Mouse (Mus musculus) CH12.LX (cell line): Measurements from ENCODE around the gene Tmem115. TPM values are rescaled to one million over a fixed set of nuclear protein-coding genes. Genes with fewer than 3 reads are reported as not detected.

Source experiments
- DNase-seq: peaks from one replicate; pipeline ENCODE4 v3.0.0-alpha.2; 2013; ENCODE audit errors: extremely low read depth
- H3K27ac ChIP-seq: 2 replicates; pipeline ENCODE4 v1.5.1; 2012; ENCODE audit warnings: low read depth, mild to moderate bottlenecking, control low read depth, moderate library complexity; ENCODE audit not compliant: insufficient read depth
- H3K27me3 ChIP-seq: replicated peaks from 2 replicates; pipeline ENCODE3; 2012; ENCODE audit warnings: inconsistent platforms
- H3K36me3 ChIP-seq, 2 experiments: replicated peaks in 1 of 2; 2 replicates each; pipeline versions ENCODE3 to v1.6.1; 2012; ENCODE audit warnings: inconsistent platforms in 1 of 2, low read length in 1 of 2, mild to moderate bottlenecking in 1 of 2, mixed read lengths in 1 of 2, moderate library complexity in 1 of 2; ENCODE audit not compliant: control insufficient read depth in 1 of 2, insufficient read depth in 1 of 2
- H3K4me1 ChIP-seq, 2 experiments: 2 replicates each; pipeline ENCODE4 v1.6.1; 2012; ENCODE audit warnings: inconsistent platforms in 1 of 2, moderate library complexity in 1 of 2; ENCODE audit not compliant: insufficient read depth in 2 of 2, control insufficient read depth in 1 of 2
- H3K4me2 ChIP-seq: 2 replicates; pipeline ENCODE4 v1.6.1; 2012; ENCODE audit warnings: low read depth, mild to moderate bottlenecking, control low read depth; ENCODE audit not compliant: poor library complexity, insufficient read depth, severe bottlenecking
- H3K4me3 ChIP-seq, 3 experiments: fragments of 150-350 bp in 1 of 3; sonication (generic) in 1 of 3; replicated peaks in 1 of 3; 2 replicates each; pipeline versions ENCODE3 to v1.5.1; 2011 to 2012; ENCODE audit warnings: low read depth in 2 of 3, low read length in 2 of 3, mild to moderate bottlenecking in 2 of 3, moderate library complexity in 2 of 3, control low read depth in 1 of 3, improper control_type of control experiment in 1 of 3, inconsistent platforms in 1 of 3, mixed read lengths in 1 of 3; ENCODE audit not compliant: poor library complexity in 1 of 3
- H3K79me2 ChIP-seq: replicated peaks from 2 replicates; pipeline ENCODE4 v1.6.1; 2012; ENCODE audit warnings: mild to moderate bottlenecking, moderate library complexity; ENCODE audit not compliant: control insufficient read depth, poor library complexity, insufficient read depth, severe bottlenecking; ENCODE audit errors: extremely low read depth
- H3K9ac ChIP-seq: 2 replicates; pipeline ENCODE4 v1.6.1; 2012; ENCODE audit warnings: low read depth, mild to moderate bottlenecking, control low read depth, moderate library complexity; ENCODE audit not compliant: insufficient read depth
- H3K9me3 ChIP-seq: replicated peaks from 2 replicates; pipeline ENCODE3; 2012; ENCODE audit warnings: low read length, inconsistent platforms, mixed read lengths
- BHLHE40 ChIP-seq: IDR thresholded peaks from 2 replicates; pipeline ENCODE4 v1.6.1; 2011; ENCODE audit warnings: mild to moderate bottlenecking, low read depth, low read length, improper control_type of control experiment
- CHD1 ChIP-seq: IDR thresholded peaks from 2 replicates; pipeline ENCODE4 v1.6.1; 2012; ENCODE audit warnings: low read depth, low read length, improper control_type of control experiment, inconsistent platforms
- CHD2 ChIP-seq: IDR thresholded peaks from 2 replicates; pipeline ENCODE4 v1.6.1; 2011; ENCODE audit warnings: low read length, improper control_type of control experiment
- CTCF ChIP-seq, 2 experiments: IDR thresholded peaks in 1 of 2; conservative IDR thresholded peaks in 1 of 2; 2 replicates each; pipeline ENCODE4 v1.5.1; 2011 to 2012; ENCODE audit warnings: low read depth in 2 of 2, low read length in 2 of 2, improper control_type of control experiment in 1 of 2, inconsistent platforms in 1 of 2, mild to moderate bottlenecking in 1 of 2, moderate library complexity in 1 of 2
- E2F4 ChIP-seq: IDR thresholded peaks from 2 replicates; pipeline ENCODE4 v1.6.1; 2011; ENCODE audit warnings: low read depth, low read length, improper control_type of control experiment; ENCODE audit not compliant: insufficient replicate concordance
- ETS1 ChIP-seq: conservative IDR thresholded peaks from 2 replicates; pipeline ENCODE4 v1.6.1; 2012; ENCODE audit warnings: low read depth, mild to moderate bottlenecking, inconsistent platforms, low read length, improper control_type of control experiment, moderate library complexity
- GABPA ChIP-seq: IDR thresholded peaks from 2 replicates; pipeline ENCODE4 v1.6.1; 2012; ENCODE audit warnings: low read depth, low read length, improper control_type of control experiment, inconsistent platforms; ENCODE audit not compliant: insufficient replicate concordance
- HCFC1 ChIP-seq: IDR thresholded peaks from 2 replicates; pipeline ENCODE4 v1.6.1; 2012; ENCODE audit warnings: low read depth, mild to moderate bottlenecking, inconsistent platforms, low read length, improper control_type of control experiment
- JUN ChIP-seq: IDR thresholded peaks from 2 replicates; pipeline ENCODE4 v1.6.1; 2011; ENCODE audit warnings: low read depth, mild to moderate bottlenecking, low read length, improper control_type of control experiment, moderate library complexity; ENCODE audit not compliant: insufficient read depth
- JUND ChIP-seq: conservative IDR thresholded peaks from 2 replicates; pipeline ENCODE4 v1.6.1; 2011; ENCODE audit warnings: low read depth, low read length, improper control_type of control experiment
- MAFK ChIP-seq: IDR thresholded peaks from 2 replicates; pipeline ENCODE4 v1.6.1; 2011; ENCODE audit warnings: low read length, improper control_type of control experiment; ENCODE audit not compliant: insufficient replicate concordance
- MAZ ChIP-seq: IDR thresholded peaks from 2 replicates; pipeline ENCODE4 v1.6.1; 2012; ENCODE audit warnings: low read depth, mild to moderate bottlenecking, inconsistent platforms, low read length, improper control_type of control experiment, moderate library complexity
- MEF2A ChIP-seq: IDR thresholded peaks from 2 replicates; pipeline ENCODE4 v1.6.1; 2014; ENCODE audit warnings: low read depth, mild to moderate bottlenecking, inconsistent platforms, low read length, improper control_type of control experiment, borderline replicate concordance
- MXI1 ChIP-seq: IDR thresholded peaks from 2 replicates; pipeline ENCODE4 v1.6.1; 2011; ENCODE audit warnings: mild to moderate bottlenecking, low read depth, low read length, improper control_type of control experiment
- MYC ChIP-seq: IDR thresholded peaks from 2 replicates; pipeline ENCODE4 v1.6.1; 2011; ENCODE audit warnings: low read depth, mild to moderate bottlenecking, improper control_type of control experiment, low read length
- PAX5 ChIP-seq: IDR thresholded peaks from 2 replicates; pipeline ENCODE4 v1.6.1; 2012; ENCODE audit warnings: low read length, inconsistent platforms, mixed read lengths
- POLR2A ChIP-seq: IDR thresholded peaks from 2 replicates; pipeline ENCODE4 v1.6.1; 2011; ENCODE audit warnings: low read depth, mild to moderate bottlenecking, improper control_type of control experiment, low read length
- POLR2AphosphoS2 ChIP-seq: IDR thresholded peaks from 2 replicates; pipeline ENCODE4 v1.6.1; 2011; ENCODE audit warnings: low read depth, low read length, improper control_type of control experiment
- RAD21 ChIP-seq: IDR thresholded peaks from 2 replicates; pipeline ENCODE4 v1.6.1; 2011; ENCODE audit warnings: low read depth, mild to moderate bottlenecking, low read length, improper control_type of control experiment, moderate library complexity
- RCOR1 ChIP-seq: conservative IDR thresholded peaks from 2 replicates; pipeline ENCODE4 v1.6.1; 2012; ENCODE audit warnings: low read depth, mild to moderate bottlenecking, inconsistent platforms, low read length, improper control_type of control experiment
- SIN3A ChIP-seq: IDR thresholded peaks from 2 replicates; pipeline ENCODE4 v1.6.1; 2012; ENCODE audit warnings: low read length, improper control_type of control experiment, inconsistent platforms
- SMC3 ChIP-seq: IDR thresholded peaks from 2 replicates; pipeline ENCODE4 v1.6.1; 2011; ENCODE audit warnings: low read depth, low read length, improper control_type of control experiment
- TBP ChIP-seq: conservative IDR thresholded peaks from 2 replicates; pipeline ENCODE4 v1.6.1; 2011; ENCODE audit warnings: low read depth, low read length, improper control_type of control experiment
- TCF12 ChIP-seq: IDR thresholded peaks from 2 replicates; pipeline ENCODE4 v1.6.1; 2014; ENCODE audit warnings: low read depth, mild to moderate bottlenecking, inconsistent platforms, low read length, improper control_type of control experiment
- UBTF ChIP-seq: IDR thresholded peaks from 2 replicates; pipeline ENCODE4 v1.6.1; 2012; ENCODE audit warnings: low read depth, mild to moderate bottlenecking, inconsistent platforms, low read length, improper control_type of control experiment, moderate library complexity
- USF2 ChIP-seq: conservative IDR thresholded peaks from 2 replicates; pipeline ENCODE4 v1.6.1; 2011; ENCODE audit warnings: low read depth, low read length, improper control_type of control experiment
- ZC3H11A ChIP-seq: IDR thresholded peaks from 2 replicates; pipeline ENCODE4 v1.6.1; 2012; ENCODE audit warnings: low read depth, mild to moderate bottlenecking, inconsistent platforms, low read length, improper control_type of control experiment
- ZKSCAN1 ChIP-seq: IDR thresholded peaks from 2 replicates; pipeline ENCODE4 v1.6.1; 2012; ENCODE audit warnings: low read depth, inconsistent platforms, low read length, improper control_type of control experiment, borderline replicate concordance
- ZMIZ1 ChIP-seq: IDR thresholded peaks from 2 replicates; pipeline ENCODE4 v1.6.1; 2012; ENCODE audit warnings: low read depth, mild to moderate bottlenecking, inconsistent platforms, low read length, improper control_type of control experiment
- ZNF384 ChIP-seq: IDR thresholded peaks from 2 replicates; pipeline ENCODE4 v1.6.1; 2012; ENCODE audit warnings: low read depth, low read length, improper control_type of control experiment, inconsistent platforms
- dilution Hi-C: fragments of 300-500 bp; cut with MboI; formaldehyde crosslinking; loops from 2 replicates; pipeline ENCODE4 v1.14.3; 2020; ENCODE audit warnings: low sequenced_read_pairs; ENCODE audit not compliant: extremely low pct_unique_long_range_greater_than_20kb, extremely low pct_ligation_motif_present
- in situ Hi-C: fragments of 300-500 bp; cut with MboI; formaldehyde crosslinking; loops from 3 replicates; pipeline ENCODE4 v1.14.3; 2019; ENCODE audit warnings: low sequenced_read_pairs, low pct_ligation_motif_present, low pct_unique_long_range_greater_than_20kb, mixed read lengths
- polyA plus RNA-seq: library from polyadenylated mRNA; unstranded; fragments of >175 nt; gene quantifications from 2 replicates; pipeline ENCODE4 v1.2.1, GENCODE M21; 2012; ENCODE audit warnings: low read depth; ENCODE audit not compliant: insufficient read length
- total RNA-seq, 2 experiments: library from RNA; depleted of rRNA; stranded (reverse); fragments of 300-350 nt in 1 of 2; fragments of >200 nt in 1 of 2; gene quantifications; 2 replicates each; pipeline ENCODE4 v1.2.3; 2012 to 2014

Tmem115 gene
- total and polyA plus RNA-seq, 3 experiments = 12.6 to 17.9 (median 13.0) TPM

- dilution Hi-C loops (no loop called here), in situ Hi-C loops (no loop called here)
- Histone ChIP-seq H3K27me3 (no peaks in the 10 kb centered on the region), H3K79me2 (peaks cover 29% of the 10 kb centered on the region), H3K9me3 (no peaks in the 10 kb centered on the region), H3K27ac (no peak overlapping the region), H3K4me3 (peak overlapping the region in 1 of 3 experiments; percentile 91)
- DNase-seq = no peak
- TF ChIP-seq CHD1 (no peak), GABPA (no peak), MAFK (no peak), ZMIZ1 (no peak), ZC3H11A (no peak), CTCF (conservative IDR thresholded peaks at IDR 0.05 in 1 of 2, IDR thresholded peaks at IDR 0.05 in 1 of 2; ENCODE audit: low read depth in 2 of 2, low read length in 2 of 2) (no peak), ZKSCAN1 (no peak), TBP (no peak), POLR2A (no peak), JUN (no peak), E2F4 (no peak), SMC3 (no peak), CHD2 (no peak)
- TF ChIP-seq, all 38 proteins: peak for 0
- peaks cover 36 to 58% of the 10 kb centered on the region in 2 experiments for H3K36me3 ChIP-seq
- peak overlapping the region; percentile 90 for H3K4me2 ChIP-seq
- peaks cover 10 to 22% of the 10 kb centered on the region in 2 experiments for H3K4me1 ChIP-seq
- H3K9ac ChIP-seq = peak overlapping the region; percentile 77; the same call in 1 of the 2 replicates
These were observed 22.6 kb downstream of the Tmem115 start for GRCm38 (mm10) chr9:107556346-107556745.

- Histone ChIP-seq H3K9ac (peak within 1 kb of the TSS; percentile 64), H3K9me3 (no peaks in the 10 kb centered on the region), H3K4me1 (peaks cover 16 to 45% of the 10 kb centered on the region in 2 experiments), H3K27me3 (no peaks in the 10 kb centered on the region), H3K79me2 (peaks cover 9% of the 10 kb centered on the region), H3K4me3 (peak within 1 kb of the TSS; percentile 71 to 85 (median 79)), H3K27ac (no peak within 1 kb of the TSS), H3K4me2 (peak within 1 kb of the TSS; percentile 87), H3K36me3 (peaks cover 42 to 68% of the 10 kb centered on the region in 2 experiments)
- dilution Hi-C loops = no loop called here
- peak; percentile 94 for DNase-seq
- in situ Hi-C loops = no loop called here
- TF ChIP-seq UBTF = no peak
- no peak for TF ChIP-seq E2F4
- no peak for TF ChIP-seq BHLHE40
- peak; percentile 96 for TF ChIP-seq POLR2AphosphoS2
- TF ChIP-seq RCOR1 = no peak
- no peak for TF ChIP-seq ZKSCAN1
- no peak for TF ChIP-seq JUND
- TF ChIP-seq ETS1 = 0 out of 2 replicates have a peak, but pooled peaks have one; percentile 21
- peak; percentile 97 for TF ChIP-seq MXI1
- TF ChIP-seq MYC = no peak
- no peak for TF ChIP-seq PAX5
- peak; percentile 12; the same call in 1 of the 2 replicates for TF ChIP-seq MEF2A
- no peak for TF ChIP-seq MAZ
- TF ChIP-seq RAD21 = no peak
- peak; percentile 83 for TF ChIP-seq ZMIZ1
- no peak for TF ChIP-seq CTCF (conservative IDR thresholded peaks at IDR 0.05 in 1 of 2, IDR thresholded peaks at IDR 0.05 in 1 of 2; ENCODE audit: low read depth in 2 of 2, low read length in 2 of 2)
- TF ChIP-seq SMC3 = no peak
- TF ChIP-seq ZC3H11A = no peak
- no peak for TF ChIP-seq ZNF384
- TF ChIP-seq CHD2 = peak; percentile 90
- TF ChIP-seq SIN3A = no peak; the same call in none of the 2 replicates
- peak; percentile 84 for TF ChIP-seq HCFC1
- TF ChIP-seq TBP = no peak
- TF ChIP-seq USF2 = no peak
- 0 out of 2 replicates have a peak, but pooled peaks have one; percentile 25 for TF ChIP-seq TCF12
- no peak for TF ChIP-seq CHD1
- peak; percentile 76 for TF ChIP-seq POLR2A
- no peak for TF ChIP-seq JUN
These were observed 29.4 kb downstream of the Tmem115 start, which contains the start of gene Tusc2 for GRCm38 (mm10) chr9:107563029-107563581. Tusc2 (plus strand) TSS chr9:107563255.
